Mouse (Mus musculus) hindbrain, embryonic 11.5 days (tissue): ENCODE data around the gene Lman2. TPM values are rescaled to one million over a fixed set of nuclear protein-coding genes. Genes with fewer than 3 reads are reported as not detected.

Source experiments
- ATAC-seq: fragments of 200-750 bp; cut with Nextera tagmentation; 2 replicates; pipeline ENCODE4 v1.8.0; 2017; ENCODE audit warnings: mild to moderate bottlenecking, moderate TSS enrichment, moderate library complexity; ENCODE audit not compliant: low FRiP score
- DNase-seq: peaks from one replicate; pipeline ENCODE4 v3.0.0-alpha.2; 2015; ENCODE audit warnings: low spot score
- H3K27ac ChIP-seq: fragments of 300-500 bp; sonication (generic); 2 replicates; pipeline ENCODE4 v1.5.1; 2014; ENCODE audit warnings: mild to moderate bottlenecking, low read depth, low read length
- H3K27me3 ChIP-seq: fragments of 300-500 bp; sonication (generic); 2 replicates; pipeline ENCODE4 v1.6.1; 2014; ENCODE audit warnings: mild to moderate bottlenecking, low read length, moderate library complexity, mixed read lengths; ENCODE audit not compliant: control insufficient read depth, insufficient read depth
- H3K36me3 ChIP-seq: fragments of 300-500 bp; sonication (generic); 2 replicates; pipeline ENCODE4 v1.6.1; 2014; ENCODE audit warnings: mild to moderate bottlenecking, low read length, moderate library complexity, mixed read lengths; ENCODE audit not compliant: control insufficient read depth, insufficient read depth
- H3K4me1 ChIP-seq: fragments of 300-500 bp; sonication (generic); replicated peaks from 2 replicates; pipeline ENCODE4 v1.6.1; 2014; ENCODE audit warnings: low read length, mixed read lengths; ENCODE audit not compliant: control insufficient read depth, insufficient read depth
- H3K4me2 ChIP-seq: fragments of 300-500 bp; sonication (generic); replicated peaks from 2 replicates; pipeline ENCODE4 v1.6.1; 2014; ENCODE audit warnings: mild to moderate bottlenecking, low read depth, low read length
- H3K4me3 ChIP-seq: fragments of 300-500 bp; sonication (generic); 2 replicates; pipeline ENCODE4 v1.5.1; 2014; ENCODE audit warnings: low read depth, low read length
- H3K9ac ChIP-seq: fragments of 300-500 bp; sonication (generic); 2 replicates; pipeline ENCODE4 v1.6.1; 2014; ENCODE audit warnings: low read depth, low read length
- H3K9me3 ChIP-seq: fragments of 300-500 bp; sonication (generic); 2 replicates; pipeline ENCODE4 v1.6.1; 2016; ENCODE audit warnings: low read length; ENCODE audit not compliant: control insufficient read depth
- WGBS: fragments of 180-500 bp; shearing (Covaris S2); extraction: QIAGEN DNeasy Blood & Tissue Kit; methylation state at CpG from one replicate; pipeline ENCODE4 v1.1.7; 2014; 5-methylcytosine and 5-hydroxymethylcytosine counted together
- polyA plus RNA-seq: library from polyadenylated mRNA; unstranded; fragments of >200 nt; fragmentation: Nextera tagmentation; extraction: Ambion mirVana; gene quantifications from 2 replicates; pipeline ENCODE4 v1.2.1, GENCODE M21; 2014

Lman2 gene
- polyA plus RNA-seq, 1 experiment from 2014 or later = 64.8 TPM

GRCm38 (mm10) chr13:55375877-55376276 is 13.3 kb upstream of the Lman2 start:
- Histone ChIP-seq H3K36me3 (no peaks in the 10 kb centered on the region), H3K27ac (no peak overlapping the region), H3K4me1 (0 out of 2 replicates have a peak, but pooled peaks cover 2% of the 10 kb centered on the region), H3K4me2 (no peak overlapping the region), H3K4me3 (no peak overlapping the region), H3K27me3 (peaks cover 31% of the 10 kb centered on the region), H3K9ac (no peak overlapping the region), H3K9me3 (no peaks in the 10 kb centered on the region)
- no peak for ATAC-seq
- DNase-seq = no peak
- 84% methylated on average over 2 of the region's 2 CpGs for WGBS

- 0 out of 2 replicates have a peak, but pooled peaks cover 2% of the 10 kb centered on the region for H3K4me1 ChIP-seq
- H3K27me3 ChIP-seq = peaks cover 18% of the 10 kb centered on the region
- no peak overlapping the region for H3K9ac ChIP-seq
- 64% methylated on average over 6 of the region's 6 CpGs for WGBS
- no peak overlapping the region for H3K27ac ChIP-seq
- H3K36me3 ChIP-seq = no peaks in the 10 kb centered on the region
- no peak overlapping the region for H3K4me3 ChIP-seq
- ATAC-seq = no peak
- H3K9me3 ChIP-seq = no peaks in the 10 kb centered on the region
- H3K4me2 ChIP-seq = no peak overlapping the region
- no peak for DNase-seq
Measured at GRCm38 (mm10) chr13:55374206-55374924, 11.8 kb upstream of the Lman2 start.

- Histone ChIP-seq H3K4me2 (no peak overlapping the region), H3K4me3 (no peak overlapping the region), H3K36me3 (no peaks in the 10 kb centered on the region), H3K9me3 (no peaks in the 10 kb centered on the region), H3K27ac (no peak overlapping the region), H3K9ac (no peak overlapping the region), H3K27me3 (peaks cover 3% of the 10 kb centered on the region), H3K4me1 (no peaks in the 10 kb centered on the region)
- 57% methylated on average over 5 of the region's 5 CpGs for WGBS
- no peak for ATAC-seq
- DNase-seq = no peak
Measured at GRCm38 (mm10) chr13:55371740-55372139, 9.2 kb upstream of the Lman2 start.

- WGBS = 71% methylated on average over 8 of the region's 8 CpGs
- Histone ChIP-seq H3K9me3 (no peaks in the 10 kb centered on the region), H3K4me1 (no peaks in the 10 kb centered on the region), H3K4me2 (no peak overlapping the region), H3K27me3 (peaks cover 3% of the 10 kb centered on the region; the same call in 1 of the 2 replicates), H3K4me3 (no peak overlapping the region), H3K9ac (no peak overlapping the region), H3K36me3 (no peaks in the 10 kb centered on the region), H3K27ac (no peak overlapping the region)
- no peak for ATAC-seq
- DNase-seq = no peak
Measured at GRCm38 (mm10) chr13:55371007-55371681, 8.6 kb upstream of the Lman2 start.

- no peak overlapping the region for H3K4me2 ChIP-seq
- no peak overlapping the region for H3K4me3 ChIP-seq
- no peaks in the 10 kb centered on the region for H3K9me3 ChIP-seq
- H3K36me3 ChIP-seq = no peaks in the 10 kb centered on the region
- H3K27me3 ChIP-seq = peaks cover 3% of the 10 kb centered on the region; the same call in 1 of the 2 replicates
- no peak overlapping the region for H3K9ac ChIP-seq
- DNase-seq (no peak), ATAC-seq (no peak)
- no peaks in the 10 kb centered on the region for H3K4me1 ChIP-seq
- WGBS = 77% methylated on average over 3 of the region's 3 CpGs
- H3K27ac ChIP-seq = no peak overlapping the region
Measured at GRCm38 (mm10) chr13:55370234-55370633, 7.7 kb upstream of the Lman2 start.

- Histone ChIP-seq H3K36me3 (no peaks in the 10 kb centered on the region), H3K27ac (no peak within 1 kb of the TSS), H3K4me1 (no peaks in the 10 kb centered on the region), H3K4me2 (no peak within 1 kb of the TSS), H3K9me3 (no peaks in the 10 kb centered on the region), H3K27me3 (peaks cover 3% of the 10 kb centered on the region; the same call in 1 of the 2 replicates), H3K9ac (no peak within 1 kb of the TSS), H3K4me3 (no peak within 1 kb of the TSS)
- DNase-seq (no peak), ATAC-seq (no peak)
- 66% methylated on average over 13 of the region's 13 CpGs for WGBS
Measured at GRCm38 (mm10) chr13:55369531-55370114, 7.0 kb upstream of the Lman2 start, which contains the start of gene Rgs14. Gene Rgs14, plus strand, starts transcription at chr13:55369732.

GRCm38 (mm10) chr13:55368401-55368800 is 5.8 kb upstream of the Lman2 start:
- no peaks in the 10 kb centered on the region for H3K9me3 ChIP-seq
- H3K36me3 ChIP-seq = no peaks in the 10 kb centered on the region
- no peak overlapping the region for H3K4me2 ChIP-seq
- ATAC-seq (no peak), DNase-seq (no peak)
- 81% methylated on average over 7 of the region's 7 CpGs for WGBS
- no peak overlapping the region for H3K27ac ChIP-seq
- H3K4me3 ChIP-seq = no peak overlapping the region
- no peaks in the 10 kb centered on the region for H3K4me1 ChIP-seq
- H3K27me3 ChIP-seq = no peaks in the 10 kb centered on the region
- H3K9ac ChIP-seq = no peak overlapping the region

- peak overlapping the region; percentile 94 for H3K9ac ChIP-seq
- H3K4me2 ChIP-seq = peak overlapping the region; percentile 65
- H3K36me3 ChIP-seq = no peaks in the 10 kb centered on the region
- H3K27ac ChIP-seq = peak overlapping the region; percentile 89
- peak; percentile 70 for ATAC-seq
- 1% methylated on average over 32 of the region's 32 CpGs for WGBS
- no peaks in the 10 kb centered on the region for H3K9me3 ChIP-seq
- DNase-seq = no peak
- peak overlapping the region; percentile 97 for H3K4me3 ChIP-seq
- no peaks in the 10 kb centered on the region for H3K27me3 ChIP-seq
- no peaks in the 10 kb centered on the region; the same call in 1 of the 2 replicates for H3K4me1 ChIP-seq
Measured at GRCm38 (mm10) chr13:55361974-55362452, 570 bp downstream of the Lman2 start.
